Mouse (Mus musculus) CH12.LX (cell line): Measurements from ENCODE around the gene Klhl36.

Source experiments
- CTCF ChIP-seq, 2 experiments: IDR thresholded peaks in 1 of 2; conservative IDR thresholded peaks in 1 of 2; 2 replicates each; pipeline ENCODE4 v1.5.1; 2011 to 2012; ENCODE audit warnings: low read depth in 2 of 2, low read length in 2 of 2, improper control_type of control experiment in 1 of 2, inconsistent platforms in 1 of 2, mild to moderate bottlenecking in 1 of 2, moderate library complexity in 1 of 2
- POLR2A ChIP-seq: IDR thresholded peaks from 2 replicates; pipeline ENCODE4 v1.6.1; 2011; ENCODE audit warnings: low read depth, mild to moderate bottlenecking, improper control_type of control experiment, low read length
- POLR2AphosphoS2 ChIP-seq: IDR thresholded peaks from 2 replicates; pipeline ENCODE4 v1.6.1; 2011; ENCODE audit warnings: low read depth, low read length, improper control_type of control experiment
- RCOR1 ChIP-seq: conservative IDR thresholded peaks from 2 replicates; pipeline ENCODE4 v1.6.1; 2012; ENCODE audit warnings: low read depth, mild to moderate bottlenecking, inconsistent platforms, low read length, improper control_type of control experiment
- SMC3 ChIP-seq: IDR thresholded peaks from 2 replicates; pipeline ENCODE4 v1.6.1; 2011; ENCODE audit warnings: low read depth, low read length, improper control_type of control experiment
- USF1 ChIP-seq: IDR thresholded peaks from 2 replicates; pipeline ENCODE4 v1.6.1; 2014; ENCODE audit warnings: low read depth, mild to moderate bottlenecking, inconsistent platforms, low read length, improper control_type of control experiment

GRCm38 (mm10) chr8:119825950-119826730 lies 35.9 kb upstream of the Klhl36 start:
- TF ChIP-seq USF1 = no peak
- no peak for TF ChIP-seq SMC3
- no peak for TF ChIP-seq RCOR1
- no peak for TF ChIP-seq POLR2A
- no peak for TF ChIP-seq CTCF (conservative IDR thresholded peaks at IDR 0.05 in 1 of 2, IDR thresholded peaks at IDR 0.05 in 1 of 2; ENCODE audit: low read depth in 2 of 2, low read length in 2 of 2)
- no peak for TF ChIP-seq POLR2AphosphoS2
